Comparison of ENCODE assay signal across 19 mouse cellular contexts in genomic region chr17:76136660-76137495, GRCm38 (mm10).
DNase-seq lines count a peak whose midpoint lies in the region; ATAC-seq and TF ChIP-seq lines count a peak whose summit lies in the region.
"Had no signal": no experiment of that assay in that cellular context is flagged by ENCODE, and none has a peak within 500 bp of the region (broad histone marks: within the 10 kb centered on the region; RNA-seq: fewer than 3 reads in every experiment).

No protein-coding gene starts in this region.

- no peaks in the 10 kb centered on the region for H3K27me3 ChIP-seq in neural tube, embryonic 14.5 days (ENCODE audit: control insufficient read depth, insufficient read depth, low read length)
- H3K27me3 ChIP-seq in limb, embryonic 15.5 days, result no peaks in the 10 kb centered on the region
- H3K27me3 ChIP-seq in midbrain, embryonic 13.5 days, result no peaks in the 10 kb centered on the region
- no peaks in the 10 kb centered on the region for H3K27me3 ChIP-seq in cerebellum, adult 2 months (ENCODE audit: control insufficient read depth, insufficient read depth, low read length)
- H3K27me3 ChIP-seq: embryonic facial prominence, embryonic 13.5 days; heart, embryonic 13.5 days had no signal

- no peak for TF ChIP-seq CTCF in cerebellum, adult 2 months (IDR thresholded peaks at IDR 0.05; ENCODE audit: borderline replicate concordance, insufficient read depth, low read depth, low read length)

- DNase-seq in embryo, embryonic 11 days, result peak; percentile 4
- DNase-seq in embryo, embryonic 10.5 days (ENCODE audit: low spot score), result no peak
- DNase-seq in neural tube, embryonic 10.5 days (ENCODE audit: extremely low spot score, low spot score), result no peak
- no peak for DNase-seq in cerebellum, adult 2 months
- no peak for DNase-seq in urinary bladder, adult 2 months (ENCODE audit: low spot score)
- DNase-seq: adrenal gland, postnatal 25 days; B cell, adult 2 months; cerebellum, adult 8-10 months; cerebellum, postnatal 14 days; gastrocnemius, postnatal 36 days; heart, adult 11 months; heart, postnatal 36 days had no signal

- no peaks in the 10 kb centered on the region for H3K36me3 ChIP-seq in neural tube, embryonic 14.5 days (ENCODE audit: control insufficient read depth, insufficient read depth, low read length)
- no peaks in the 10 kb centered on the region for H3K36me3 ChIP-seq in limb, embryonic 15.5 days
- no peaks in the 10 kb centered on the region for H3K36me3 ChIP-seq in midbrain, embryonic 13.5 days
- H3K36me3 ChIP-seq: embryonic facial prominence, embryonic 13.5 days; heart, embryonic 13.5 days had no signal

- H3K9me3 ChIP-seq in neural tube, embryonic 14.5 days (ENCODE audit: control insufficient read depth, low read length), result no peaks in the 10 kb centered on the region
- no peaks in the 10 kb centered on the region for H3K9me3 ChIP-seq in limb, embryonic 15.5 days
- H3K9me3 ChIP-seq in midbrain, embryonic 13.5 days, result no peaks in the 10 kb centered on the region
- H3K9me3 ChIP-seq: embryonic facial prominence, embryonic 13.5 days; heart, embryonic 13.5 days had no signal

- no peak overlapping the region for H3K4me3 ChIP-seq in neural tube, embryonic 14.5 days (ENCODE audit: low read depth, low read length)
- no peak overlapping the region for H3K4me3 ChIP-seq in limb, embryonic 15.5 days
- H3K4me3 ChIP-seq in midbrain, embryonic 13.5 days (replicated peaks), result no peak overlapping the region
- no peak overlapping the region for H3K4me3 ChIP-seq in cerebellum, adult 2 months (replicated peaks; ENCODE audit: insufficient read depth, low read depth, low read length)
- H3K4me3 ChIP-seq: embryonic facial prominence, embryonic 13.5 days; heart, embryonic 13.5 days had no signal

- peak; percentile 51; the same call in 1 of the 2 replicates for ATAC-seq in neural tube, embryonic 14.5 days (ENCODE audit: low read depth)
- 0 out of 2 replicates have a peak, but pooled peaks have one; percentile 52 for ATAC-seq in limb, embryonic 15.5 days (ENCODE audit: insufficient number of reproducible peaks, low FRiP score, low TSS enrichment, low read depth)
- no peak for ATAC-seq in midbrain, embryonic 13.5 days
- ATAC-seq: forebrain, embryonic 14.5 days; hindbrain, postnatal 0 days had no signal

- H3K9ac ChIP-seq in neural tube, embryonic 14.5 days (replicated peaks; ENCODE audit: low read depth, low read length), result no peak overlapping the region
- H3K9ac ChIP-seq in limb, embryonic 15.5 days, result no peak overlapping the region
- no peak overlapping the region for H3K9ac ChIP-seq in midbrain, embryonic 13.5 days (replicated peaks)
- H3K9ac ChIP-seq: embryonic facial prominence, embryonic 13.5 days; heart, embryonic 13.5 days had no signal

- H3K4me1 ChIP-seq in neural tube, embryonic 14.5 days (ENCODE audit: control insufficient read depth, insufficient read depth, low read length), result no peaks in the 10 kb centered on the region
- H3K4me1 ChIP-seq in limb, embryonic 15.5 days, result no peaks in the 10 kb centered on the region
- H3K4me1 ChIP-seq in midbrain, embryonic 13.5 days (replicated peaks), result no peaks in the 10 kb centered on the region
- no peaks in the 10 kb centered on the region for H3K4me1 ChIP-seq in cerebellum, adult 2 months (ENCODE audit: control insufficient read depth, insufficient read depth, low read length)
- H3K4me1 ChIP-seq: embryonic facial prominence, embryonic 13.5 days; heart, embryonic 13.5 days had no signal

- TF ChIP-seq POLR2A in cerebellum, adult 2 months (IDR thresholded peaks at IDR 0.05; ENCODE audit: borderline replicate concordance, insufficient read depth, low read length), result no peak

- H3K4me2 ChIP-seq in neural tube, embryonic 14.5 days (ENCODE audit: low read depth, low read length), result no peak overlapping the region
- no peak overlapping the region for H3K4me2 ChIP-seq in limb, embryonic 15.5 days
- H3K4me2 ChIP-seq in midbrain, embryonic 13.5 days (replicated peaks), result no peak overlapping the region
- H3K4me2 ChIP-seq: embryonic facial prominence, embryonic 13.5 days; heart, embryonic 13.5 days had no signal

- no peak overlapping the region for H3K27ac ChIP-seq in neural tube, embryonic 14.5 days (ENCODE audit: low read depth, low read length)
- peak overlapping the region; percentile 43; the same call in 1 of the 2 replicates for H3K27ac ChIP-seq in limb, embryonic 15.5 days
- no peak overlapping the region for H3K27ac ChIP-seq in midbrain, embryonic 13.5 days
- no peak overlapping the region for H3K27ac ChIP-seq in cerebellum, adult 2 months (ENCODE audit: insufficient read depth, low read length)
- H3K27ac ChIP-seq: embryonic facial prominence, embryonic 13.5 days; heart, embryonic 13.5 days; hindbrain, postnatal 0 days had no signal
